Mouse (Mus musculus): ENCODE measurements around the gene Eml4.

GRCm38 (mm10) chr17:83487762-83488161, 137.0 kb downstream of the Eml4 start:
- TF ChIP-seq GATA1 (IDR thresholded peaks at IDR 0.05; ENCODE audit: borderline replicate concordance, low read length), result no peak
- TF ChIP-seq FLI1 (IDR thresholded peaks at IDR 0.05; ENCODE audit: low read length), result no peak

Measured in megakaryocyte, embryonic 14.5 days (primary cell).